Mouse (Mus musculus) thymus, adult 2 months (tissue): ENCODE measurements at regions not wholly inside any gene's neighbourhood (a gene's known extent, or its start where the extent isn't known, plus 50 kb on each side); places are given as distances from the start of the nearest gene placed in this dataset.

Source experiments
- CTCF ChIP-seq: fragments of 200-500 bp; IDR thresholded peaks from 2 replicates; pipeline ENCODE4 v1.5.1; 2012; ENCODE audit warnings: mild to moderate bottlenecking, control low read depth, low read length, moderate library complexity, borderline replicate concordance; ENCODE audit not compliant: control insufficient read depth, poor library complexity, insufficient read depth; ENCODE audit errors: extremely low read depth
- POLR2A ChIP-seq: fragments of 200-500 bp; IDR thresholded peaks from 2 replicates; pipeline ENCODE4 v1.6.1; 2012; ENCODE audit warnings: mild to moderate bottlenecking, low read length, control low read depth, moderate library complexity; ENCODE audit not compliant: control insufficient read depth, poor library complexity, insufficient read depth; ENCODE audit errors: extremely low read depth

- TF ChIP-seq POLR2A (no peak), CTCF (no peak)
Observed at GRCm38 (mm10) chr1:128912532-128912931, 320.4 kb upstream of the Cxcr4 start.
